Mouse (Mus musculus) MN1 (cell line): ENCODE results near the gene Mettl27.
A peak's percentile ranks its signal among the peaks of the same experiment; 100 is the strongest.
"Not testable (repeated sequence)": the region's sequence is repeated elsewhere in the genome, so short reads cannot be mapped to it uniquely, and the experiment has no call there.

ENCODE experiments used
- DNase-seq: peaks from one replicate; pipeline ENCODE4 v3.0.0-alpha.2; 2016; ENCODE audit warnings: low spot score

Mettl27 gene

DNA sequence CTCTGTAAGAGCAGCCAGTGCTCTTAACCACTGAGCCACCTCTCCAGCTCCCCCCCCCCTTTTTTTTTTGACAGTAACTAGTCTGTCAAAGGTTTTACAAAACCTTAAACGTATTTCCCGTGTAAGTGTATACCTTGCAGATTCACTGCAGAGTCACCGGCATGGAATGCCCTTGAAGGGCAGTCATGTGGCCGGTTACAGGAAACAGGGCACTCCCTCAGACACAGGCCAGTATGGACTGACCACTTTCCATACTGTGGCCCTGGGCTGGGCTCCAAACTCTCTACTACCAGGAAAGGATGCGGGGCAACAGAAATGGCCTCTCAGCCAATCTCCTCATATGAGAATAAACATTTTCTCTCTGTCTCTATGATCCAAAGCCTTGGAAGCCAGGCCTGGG is 23.3 kb downstream of the Mettl27 start:
- DNase-seq = no peak

GRCm38 (mm10) chr5:134959114-134959513 is 26.9 kb downstream of the Mettl27 start:
- DNase-seq = peak; percentile 88

GRCm38 (mm10) chr5:134960430-134960829 is 28.3 kb downstream of the Mettl27 start:
- DNase-seq = no peak

DNA sequence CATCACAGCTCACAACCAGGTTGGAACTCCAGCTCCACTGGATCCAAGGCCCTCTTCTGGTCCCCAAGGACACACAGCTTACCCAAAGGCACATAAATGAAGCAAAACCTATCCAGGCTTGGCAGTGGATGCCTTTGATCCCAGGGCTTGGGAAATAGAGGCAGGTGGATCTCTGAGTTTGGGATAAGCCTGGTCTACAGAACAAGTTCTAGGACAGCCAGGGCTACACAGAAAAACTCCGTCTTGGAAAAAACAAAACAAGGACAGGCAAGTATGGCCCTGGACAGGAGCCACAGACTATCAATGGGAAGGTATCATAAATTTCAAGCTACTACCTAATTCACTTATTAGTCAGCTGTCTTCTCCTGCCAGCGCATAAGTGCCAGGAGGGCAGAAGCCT is 29.4 kb downstream of the Mettl27 start:
- no peak for DNase-seq

DNA sequence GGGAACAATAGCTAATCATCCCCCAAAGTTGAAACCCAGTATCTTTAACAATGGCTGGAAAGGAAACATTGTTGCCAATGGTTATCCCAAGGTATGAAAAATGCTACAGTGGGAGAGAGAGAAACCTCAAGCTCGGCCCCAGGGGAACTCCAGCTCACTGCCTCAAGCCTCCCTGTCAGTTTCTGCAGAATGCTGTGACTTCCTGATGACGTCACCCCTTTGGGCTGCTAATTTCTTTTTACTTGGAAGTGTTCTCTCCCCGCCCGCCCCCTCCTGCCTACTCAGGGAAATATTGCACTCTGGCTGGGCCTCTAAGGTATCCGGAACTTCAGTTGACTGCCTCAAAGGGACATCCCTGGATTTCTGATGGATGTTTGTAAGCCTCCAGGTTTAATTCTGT is 31.4 kb downstream of the Mettl27 start:
- DNase-seq = peak; percentile 81

GRCm38 (mm10) chr5:134964655-134965054 is 32.5 kb downstream of the Mettl27 start:
- not testable (repeated sequence) for DNase-seq

- peak; percentile 91 for DNase-seq
These were observed 33.3 kb downstream of the Mettl27 start for GRCm38 (mm10) chr5:134965473-134965851.

DNA sequence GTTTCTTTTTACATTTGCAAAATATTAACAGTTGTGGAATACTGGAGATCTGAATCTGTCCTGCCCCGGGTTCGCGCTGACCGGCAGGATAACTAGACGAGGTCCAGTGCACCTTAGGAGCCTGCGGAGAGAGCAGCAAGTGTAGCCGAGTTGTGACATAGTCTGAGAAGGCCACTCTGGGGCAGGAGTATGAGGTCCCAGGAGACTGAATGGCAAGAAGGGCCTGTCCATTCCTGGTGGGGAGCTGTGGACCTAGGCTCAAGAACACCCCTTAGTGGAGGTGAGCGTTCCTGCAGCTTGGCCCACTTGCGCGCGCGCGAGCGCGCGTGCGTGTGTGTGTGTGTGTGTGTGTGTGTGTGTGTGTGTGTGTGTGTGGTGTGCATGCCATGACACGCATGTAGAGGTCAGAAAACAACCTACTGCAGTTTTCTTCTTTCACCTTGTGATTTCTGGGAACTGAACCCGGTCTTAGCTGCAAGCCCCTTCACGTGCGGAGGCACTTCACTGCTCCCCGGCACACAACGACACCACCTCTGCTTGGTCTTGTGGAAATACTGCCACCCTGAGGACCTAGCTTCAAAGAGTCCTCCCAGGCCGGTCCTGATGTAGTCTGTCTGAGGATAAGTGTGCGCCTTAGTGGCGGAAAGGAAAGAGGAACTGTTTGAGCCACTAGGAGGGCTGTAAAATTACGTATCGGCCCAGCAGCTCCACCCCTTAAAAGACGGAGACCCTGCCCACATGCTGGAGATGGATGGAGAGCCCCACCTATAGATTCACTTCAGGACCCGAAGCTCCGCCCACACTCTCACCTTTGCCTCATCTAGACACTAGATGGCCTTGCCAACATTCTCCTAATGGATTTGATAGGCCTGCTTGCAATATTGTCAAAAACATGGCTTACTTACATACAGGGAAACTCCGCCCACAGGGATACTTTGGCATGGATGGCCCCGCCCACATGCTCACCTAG is 34.0 kb downstream of the Mettl27 start:
- DNase-seq = peak; percentile 70

DNA sequence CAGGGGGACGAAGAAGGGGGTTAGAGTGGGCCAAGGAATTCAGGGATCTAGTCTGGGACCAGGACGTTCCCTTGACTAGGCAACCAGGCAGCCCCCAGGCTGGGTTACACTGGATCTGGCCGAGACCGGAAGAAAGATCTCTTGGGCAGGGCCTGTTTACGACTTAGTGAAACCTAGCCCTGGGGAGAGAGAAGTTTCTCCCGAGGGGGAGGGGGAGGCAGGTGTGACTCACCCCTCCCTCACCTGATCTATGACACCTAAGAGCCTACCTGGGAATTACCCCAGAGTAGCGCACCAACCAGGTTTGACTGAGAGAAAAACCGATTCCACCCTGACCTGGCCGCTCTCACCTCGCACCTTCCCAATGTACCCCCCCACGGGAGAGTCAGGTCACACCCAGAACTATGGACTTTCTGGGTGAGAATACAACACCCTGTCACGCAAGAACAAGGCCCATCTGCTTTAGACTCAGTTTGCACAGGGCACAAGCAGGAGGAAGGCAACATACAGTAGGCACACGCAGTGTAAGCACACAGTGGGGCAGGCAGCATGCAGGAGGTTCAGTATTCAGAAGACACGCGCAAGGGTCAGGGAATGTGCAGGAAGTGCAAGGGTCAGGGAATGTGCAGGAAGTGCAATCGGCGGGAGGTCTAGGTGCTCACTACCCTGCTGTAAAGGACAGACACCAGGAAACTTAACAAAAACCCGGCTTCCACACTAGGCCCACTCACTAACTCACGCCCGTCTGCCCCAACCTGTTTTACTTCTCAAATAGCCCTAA is 35.2 kb downstream of the Mettl27 start:
- DNase-seq = no peak

GRCm38 (mm10) chr5:134970671-134971070 is 38.5 kb downstream of the Mettl27 start:
- no peak for DNase-seq

DNA sequence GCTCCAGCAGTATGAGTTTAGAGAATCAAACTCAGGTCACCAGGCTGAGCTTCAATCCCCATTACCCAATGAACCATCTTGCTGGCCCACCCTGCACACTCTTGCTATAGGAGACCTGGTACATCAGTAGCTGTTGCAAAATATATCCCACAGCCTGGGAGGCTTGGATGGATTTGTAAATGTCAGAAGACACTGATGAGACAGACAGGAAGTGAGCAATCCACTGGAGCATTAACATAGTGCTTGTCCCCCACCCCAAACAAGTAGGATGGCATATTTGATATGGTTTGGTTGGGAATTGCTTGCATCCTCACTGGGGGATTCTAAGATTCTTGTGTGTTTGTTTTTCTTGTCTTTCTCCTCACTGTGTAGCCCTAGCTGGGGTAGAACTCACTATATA is 40.9 kb downstream of the Mettl27 start:
- DNase-seq = no peak

DNA sequence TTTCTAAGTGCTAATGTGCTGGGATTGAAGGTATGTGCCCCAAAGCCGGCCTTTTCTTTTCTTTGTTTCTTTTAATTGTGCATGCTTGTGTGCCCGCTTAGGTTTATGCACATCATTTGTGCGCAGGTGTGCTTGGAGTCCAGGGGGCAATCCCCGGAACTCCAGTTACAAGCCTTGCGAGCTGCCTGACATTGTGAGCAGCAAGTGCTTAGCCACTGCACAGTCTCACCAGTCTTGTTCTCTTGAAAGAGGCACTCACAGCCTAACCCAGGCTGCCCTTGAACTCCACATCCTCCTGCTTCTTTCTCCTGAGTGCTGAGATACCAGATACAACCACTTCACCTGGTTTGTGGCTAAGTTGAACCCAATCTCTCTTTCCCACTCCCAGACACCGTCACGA is 41.4 kb downstream of the Mettl27 start:
- no peak for DNase-seq

GRCm38 (mm10) chr5:134974294-134974693 is 42.1 kb downstream of the Mettl27 start:
- DNase-seq = no peak

DNA sequence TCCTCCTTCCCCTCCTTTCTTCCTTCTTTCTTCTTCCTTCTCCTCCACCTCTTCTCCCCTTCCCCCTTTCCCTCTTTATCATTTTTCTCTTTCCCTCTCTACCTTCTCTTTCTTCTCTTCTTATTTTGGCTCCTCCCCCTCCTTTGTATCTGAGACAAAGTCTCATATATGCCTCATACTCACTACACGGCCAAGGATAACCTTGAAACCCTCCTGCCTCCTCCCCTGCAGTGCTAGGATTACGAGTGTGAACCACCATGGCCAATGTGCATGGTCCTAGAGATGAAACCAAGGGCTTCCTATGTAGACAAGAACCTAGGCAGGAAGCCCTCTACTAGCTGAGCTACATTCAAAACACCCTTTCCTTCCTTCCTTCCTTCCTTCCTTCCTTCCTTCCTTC is 42.8 kb downstream of the Mettl27 start:
- no peak for DNase-seq

- no peak for DNase-seq
These were observed 44.0 kb downstream of the Mettl27 start for GRCm38 (mm10) chr5:134976164-134976563.

- no peak for DNase-seq
These were observed 44.5 kb downstream of the Mettl27 start for GRCm38 (mm10) chr5:134976577-134977250.

- DNase-seq = no peak
These were observed 45.7 kb downstream of the Mettl27 start for GRCm38 (mm10) chr5:134977837-134978236.

DNA sequence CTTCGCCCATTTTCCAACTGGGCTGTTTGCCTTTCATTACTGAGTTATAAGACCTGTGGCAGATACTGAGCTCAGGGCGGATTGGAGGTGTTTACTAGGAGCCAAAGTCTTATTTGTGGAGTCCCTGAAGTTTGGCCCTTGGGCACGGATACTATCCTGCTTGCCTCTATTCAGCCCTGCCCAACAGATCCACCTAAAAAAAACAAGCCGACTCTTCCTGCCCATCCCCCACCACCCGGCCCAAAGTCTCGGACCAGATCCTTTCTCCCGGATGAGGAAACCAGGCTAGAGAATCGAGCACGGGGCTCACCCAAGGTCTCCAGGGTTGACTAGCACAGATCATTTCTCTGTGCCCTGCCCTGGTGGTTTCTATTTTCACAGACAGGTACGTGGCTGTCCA is 49.0 kb downstream of the Mettl27 start:
- DNase-seq = no peak

DNA sequence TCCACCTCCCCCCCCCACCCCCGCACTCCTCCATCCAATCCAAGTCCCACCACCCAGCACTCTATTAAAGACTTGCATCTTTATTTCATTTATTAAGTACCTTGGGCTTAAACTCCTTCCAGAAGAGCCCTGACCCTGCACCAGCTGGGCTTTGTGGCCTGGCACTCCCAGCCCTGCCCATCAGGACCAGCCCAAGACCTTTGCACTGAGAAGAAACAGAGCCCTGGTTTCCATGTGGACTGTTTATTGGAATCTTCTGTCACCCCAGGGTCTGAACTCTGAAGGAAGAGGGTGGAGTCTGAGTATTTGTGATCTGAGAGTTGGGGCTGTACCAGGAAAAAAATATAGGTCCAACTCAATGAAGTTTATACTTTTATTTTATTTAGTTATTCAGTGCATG is 50.9 kb downstream of the Mettl27 start:
- peak; percentile 65 for DNase-seq

GRCm38 (mm10) chr5:134983771-134984170 is 51.6 kb downstream of the Mettl27 start:
- DNase-seq = peak; percentile 51

- DNase-seq = no peak
These were observed 53.6 kb downstream of the Mettl27 start, which contains the start of gene Cldn3 for GRCm38 (mm10) chr5:134985633-134986297. TSS of gene Cldn3 (plus strand) at chr5:134986214.
